Mouse (Mus musculus) cerebellum, postnatal 14 days (tissue): ENCODE data around the gene Wdr62.
A peak's percentile ranks its signal among the peaks of the same experiment; 100 is the strongest.

Experiments
- DNase-seq, 2 experiments: peaks; one replicate each; pipeline ENCODE4 v3.0.0; 2021; ENCODE audit warnings: mixed read lengths in 2 of 2

Gene Wdr62

GRCm38 (mm10) chr7:30300914-30301313, 20.7 kb upstream of the Wdr62 start:
- peak; percentile 68 to 80 for DNase-seq

GRCm38 (mm10) chr7:30297266-30297665, 17.0 kb upstream of the Wdr62 start:
- no peak for DNase-seq

GRCm38 (mm10) chr7:30296816-30297215, 16.6 kb upstream of the Wdr62 start:
- DNase-seq, result no peak

GRCm38 (mm10) chr7:30295103-30295502, 14.9 kb upstream of the Wdr62 start:
- DNase-seq, result peak; percentile 93 to 94

GRCm38 (mm10) chr7:30294296-30294695, 14.1 kb upstream of the Wdr62 start:
- DNase-seq, result peak in 1 of 2 experiments; percentile 34

- peak; percentile 62 to 67 for DNase-seq
Observed at GRCm38 (mm10) chr7:30293795-30294194, 13.6 kb upstream of the Wdr62 start.

GRCm38 (mm10) chr7:30291215-30292131, 11.3 kb upstream of the Wdr62 start, which contains the start of gene Clip3:
Gene Clip3 (plus strand): TSS chr7:30291728.
- DNase-seq, result peak; percentile 93

- peak in 1 of 2 experiments; percentile 30 for DNase-seq
Observed at GRCm38 (mm10) chr7:30289714-30290399, 9.6 kb upstream of the Wdr62 start.

- peak in 1 of 2 experiments; percentile 17 for DNase-seq
Observed at GRCm38 (mm10) chr7:30289071-30289713, 9.0 kb upstream of the Wdr62 start.

GRCm38 (mm10) chr7:30288046-30288445, 7.8 kb upstream of the Wdr62 start:
- peak in 1 of 2 experiments; percentile 33 for DNase-seq

GRCm38 (mm10) chr7:30286701-30287410, 6.6 kb upstream of the Wdr62 start:
- DNase-seq, result peak; percentile 85 to 86

GRCm38 (mm10) chr7:30282740-30283139, 2.5 kb upstream of the Wdr62 start:
- DNase-seq, result no peak

GRCm38 (mm10) chr7:30281522-30281921, 1.3 kb upstream of the Wdr62 start:
- no peak for DNase-seq

- DNase-seq, result peak; percentile 89 to 90
Observed at GRCm38 (mm10) chr7:30280670-30281138, 485 bp upstream of the Wdr62 start.

GRCm38 (mm10) chr7:30279536-30279935, 683 bp downstream of the Wdr62 start:
- DNase-seq, result no peak

- DNase-seq, result no peak
Observed at GRCm38 (mm10) chr7:30278911-30279310, 1.3 kb downstream of the Wdr62 start.

GRCm38 (mm10) chr7:30274383-30274782, 5.8 kb downstream of the Wdr62 start:
- no peak for DNase-seq

- DNase-seq, result peak; percentile 39 to 52
Observed at GRCm38 (mm10) chr7:30269641-30270040, 10.6 kb downstream of the Wdr62 start.

GRCm38 (mm10) chr7:30266780-30267179, 13.4 kb downstream of the Wdr62 start:
- no peak for DNase-seq

- DNase-seq, result no peak
Observed at GRCm38 (mm10) chr7:30265935-30266334, 14.3 kb downstream of the Wdr62 start.

- DNase-seq, result no peak
Observed at GRCm38 (mm10) chr7:30265531-30265930, 14.7 kb downstream of the Wdr62 start.

GRCm38 (mm10) chr7:30265041-30265440, 15.2 kb downstream of the Wdr62 start:
- no peak for DNase-seq
